Mouse (Mus musculus) ES-E14 (cell line): ENCODE measurements at regions not wholly inside any gene's neighbourhood (a gene's known extent, or its start where the extent isn't known, plus 50 kb on each side); places are given as distances from the start of the nearest gene placed in this dataset.

Experiments
- DNase-seq: peaks from one replicate; pipeline ENCODE4 v3.0.0-alpha.2; 2013; ENCODE audit warnings: low read depth, low spot score
- H3K27ac ChIP-seq: 2 replicates; pipeline ENCODE4 v1.5.1; 2012; ENCODE audit warnings: low read depth, mild to moderate bottlenecking, low read length, moderate library complexity, mixed read lengths; ENCODE audit not compliant: poor library complexity, insufficient read depth, severe bottlenecking
- H3K36me3 ChIP-seq: 2 replicates; pipeline ENCODE4 v1.6.1; 2012; ENCODE audit warnings: mild to moderate bottlenecking, low read length, moderate library complexity, mixed read lengths; ENCODE audit not compliant: control insufficient read depth, poor library complexity, insufficient read depth, severe bottlenecking
- H3K4me1 ChIP-seq, 2 experiments: fragments of 150-350 bp in 1 of 2; sonication (generic) in 1 of 2; 2 replicates each; pipeline ENCODE4 v1.6.1; 2012; ENCODE audit warnings: low read length in 2 of 2, mild to moderate bottlenecking in 1 of 2, mixed read lengths in 1 of 2; ENCODE audit not compliant: control insufficient read depth in 2 of 2, insufficient read depth in 2 of 2, poor library complexity in 1 of 2
- H3K4me3 ChIP-seq, 2 experiments: fragments of 150-350 bp in 1 of 2; sonication (generic) in 1 of 2; 2 replicates each; pipeline ENCODE4 v1.5.1; 2012; ENCODE audit warnings: low read length in 2 of 2, low read depth in 1 of 2, mild to moderate bottlenecking in 1 of 2, mixed read lengths in 1 of 2; ENCODE audit not compliant: insufficient read depth in 1 of 2, poor library complexity in 1 of 2, severe bottlenecking in 1 of 2
- H3K9ac ChIP-seq: 2 replicates; pipeline ENCODE4 v1.6.1; 2012; ENCODE audit warnings: low read depth, mild to moderate bottlenecking, low read length, mixed read lengths; ENCODE audit not compliant: poor library complexity, insufficient read depth, severe bottlenecking
- H3K9me3 ChIP-seq: fragments of 150-350 bp; sonication (generic); 2 replicates; pipeline ENCODE4 v1.6.1; 2012; ENCODE audit warnings: low read depth, mild to moderate bottlenecking, low read length; ENCODE audit not compliant: control insufficient read depth, insufficient read depth
- CHD2 ChIP-seq: IDR thresholded peaks from 2 replicates; pipeline ENCODE4 v1.6.1; 2014; ENCODE audit warnings: mild to moderate bottlenecking, low read depth, low read length, inconsistent platforms
- HCFC1 ChIP-seq: IDR thresholded peaks from 2 replicates; pipeline ENCODE4 v1.6.1; 2012; ENCODE audit warnings: low read length, inconsistent platforms, borderline replicate concordance; ENCODE audit not compliant: insufficient read depth
- MAFK ChIP-seq: IDR thresholded peaks from 2 replicates; pipeline ENCODE4 v1.6.1; 2014; ENCODE audit warnings: mild to moderate bottlenecking, low read depth, low read length, inconsistent platforms; ENCODE audit not compliant: insufficient read depth
- ZC3H11A ChIP-seq: IDR thresholded peaks from 2 replicates; pipeline ENCODE4 v1.6.1; 2012; ENCODE audit warnings: low read depth, mild to moderate bottlenecking, inconsistent platforms, low read length, borderline replicate concordance
- ZNF384 ChIP-seq: IDR thresholded peaks from 2 replicates; pipeline ENCODE4 v1.6.1; 2012; ENCODE audit warnings: low read depth, low read length, inconsistent platforms
- in situ Hi-C, 2 experiments: fragments of 600-800 bp; cut with MboI; formaldehyde crosslinking; loops; one replicate each; pipeline ENCODE4 v1.15.1; 2025; ENCODE audit warnings: low sequenced_read_pairs in 2 of 2, inconsistent platforms in 1 of 2; ENCODE audit not compliant: unreplicated experiment in 2 of 2

- no peak for DNase-seq
Measured at GRCm38 (mm10) chr11:64313241-64313640, 121.9 kb upstream of the Hs3st3a1 start.

GRCm38 (mm10) chr11:64309881-64310280, 125.3 kb upstream of the Hs3st3a1 start:
- H3K27ac ChIP-seq: no peak overlapping the region
- no peak overlapping the region for H3K9ac ChIP-seq
- H3K9me3 ChIP-seq: no peaks in the 10 kb centered on the region
- no peak overlapping the region for H3K4me3 ChIP-seq
- TF ChIP-seq CHD2: no peak
- TF ChIP-seq ZNF384: no peak
- no peak for TF ChIP-seq MAFK
- no peak for TF ChIP-seq ZC3H11A
- no peak for TF ChIP-seq HCFC1
- H3K4me1 ChIP-seq: no peaks in the 10 kb centered on the region
- in situ Hi-C loops: no loop called here
- DNase-seq: no peak
- no peaks in the 10 kb centered on the region for H3K36me3 ChIP-seq

More at GRCm38 (mm10) chr11:64313241-64313640, 121.9 kb upstream of the Hs3st3a1 start:
- no peaks in the 10 kb centered on the region for H3K36me3 ChIP-seq
- H3K27ac ChIP-seq: no peak overlapping the region
- H3K9ac ChIP-seq: no peak overlapping the region
- H3K9me3 ChIP-seq: no peaks in the 10 kb centered on the region
- TF ChIP-seq HCFC1 (no peak), CHD2 (no peak), MAFK (no peak), ZC3H11A (no peak), ZNF384 (no peak)
- H3K4me3 ChIP-seq: no peak overlapping the region
- in situ Hi-C loops: no loop called here
- H3K4me1 ChIP-seq: no peaks in the 10 kb centered on the region

GRCm38 (mm10) chr11:64297825-64298224, 137.3 kb upstream of the Hs3st3a1 start:
- H3K9ac ChIP-seq: no peak overlapping the region
- H3K4me1 ChIP-seq: no peaks in the 10 kb centered on the region
- no peak overlapping the region for H3K4me3 ChIP-seq
- no peak for DNase-seq
- H3K27ac ChIP-seq: no peak overlapping the region
- H3K9me3 ChIP-seq: no peaks in the 10 kb centered on the region
- no peak for TF ChIP-seq HCFC1
- no peak for TF ChIP-seq ZC3H11A
- no peak for TF ChIP-seq CHD2
- TF ChIP-seq MAFK: no peak
- no peak for TF ChIP-seq ZNF384
- H3K36me3 ChIP-seq: no peaks in the 10 kb centered on the region
- in situ Hi-C loops: no loop called here

DNA sequence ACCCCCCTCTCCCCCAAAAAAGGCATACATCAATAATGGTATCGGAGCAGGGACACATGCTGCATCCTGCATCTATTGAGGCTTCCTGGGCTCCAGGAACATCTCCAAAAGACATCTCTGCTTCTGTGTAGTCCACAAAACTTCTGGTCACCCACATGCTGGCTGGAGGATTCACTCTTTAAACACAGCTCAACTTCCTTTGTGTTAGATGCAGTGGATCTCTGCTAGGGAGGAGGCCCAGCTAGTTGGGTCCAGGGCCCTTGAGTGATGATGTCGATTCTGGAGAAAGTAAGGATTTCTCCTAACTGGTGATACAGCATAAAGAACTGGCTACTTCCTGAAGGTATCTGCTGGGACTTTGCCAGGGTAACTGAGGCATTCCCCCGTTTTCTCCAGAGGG, 146.9 kb upstream of the Hs3st3a1 start:
- no peak for DNase-seq
- in situ Hi-C loops: no loop called here
- Histone ChIP-seq H3K9ac (no peak overlapping the region), H3K27ac (no peak overlapping the region), H3K9me3 (no peaks in the 10 kb centered on the region), H3K4me1 (no peaks in the 10 kb centered on the region), H3K4me3 (no peak overlapping the region), H3K36me3 (no peaks in the 10 kb centered on the region)
- TF ChIP-seq HCFC1: no peak
- TF ChIP-seq MAFK: no peak
- no peak for TF ChIP-seq CHD2
- no peak for TF ChIP-seq ZC3H11A
- no peak for TF ChIP-seq ZNF384

GRCm38 (mm10) chr11:64287499-64287898, 147.6 kb upstream of the Hs3st3a1 start:
- no peak for DNase-seq
- no peaks in the 10 kb centered on the region for H3K4me1 ChIP-seq
- in situ Hi-C loops: no loop called here
- H3K36me3 ChIP-seq: no peaks in the 10 kb centered on the region
- no peak for TF ChIP-seq ZC3H11A
- no peak overlapping the region for H3K4me3 ChIP-seq
- H3K27ac ChIP-seq: no peak overlapping the region
- no peak overlapping the region for H3K9ac ChIP-seq
- no peaks in the 10 kb centered on the region for H3K9me3 ChIP-seq
